19 mouse cellular contexts compared by ENCODE assay signal in genomic region chr7:102205646-102206045, GRCm38 (mm10). TPM values are rescaled to one million over a fixed set of nuclear protein-coding genes. Genes with fewer than 3 reads are reported as not detected.
DNase-seq lines count a peak whose midpoint lies in the region; ATAC-seq and TF ChIP-seq lines count a peak whose summit lies in the region.
"Had no signal": no experiment of that assay in that cellular context is flagged by ENCODE, and none has a peak within 500 bp of the region (broad histone marks: within the 10 kb centered on the region; RNA-seq: fewer than 3 reads in every experiment).

No protein-coding gene starts in this region.

- H3K36me3 ChIP-seq in lung, embryonic 14.5 days (ENCODE audit: insufficient read depth), result no peaks in the 10 kb centered on the region
- no peaks in the 10 kb centered on the region for H3K36me3 ChIP-seq in liver, adult 2 months (ENCODE audit: control insufficient read depth, insufficient read depth, low read length)
- H3K36me3 ChIP-seq in hindbrain, embryonic 14.5 days (replicated peaks; ENCODE audit: control insufficient read depth, insufficient read depth), result no peaks in the 10 kb centered on the region
- no peaks in the 10 kb centered on the region for H3K36me3 ChIP-seq in midbrain, postnatal 0 days (ENCODE audit: insufficient read depth, low read length)
- H3K36me3 ChIP-seq: neural tube, embryonic 15.5 days had no signal

- 66% methylated on average over 1 of the region's 1 CpGs for WGBS in lung, embryonic 14.5 days
- WGBS in liver, adult 2 months, result 6% methylated on average over 1 of the region's 1 CpGs
- WGBS in hindbrain, embryonic 14.5 days, result 97% methylated on average over 1 of the region's 1 CpGs
- WGBS in midbrain, postnatal 0 days, result 86% methylated on average over 1 of the region's 1 CpGs

- H3K9me3 ChIP-seq in lung, embryonic 14.5 days (ENCODE audit: low read depth, low read length), result no peaks in the 10 kb centered on the region
- no peaks in the 10 kb centered on the region for H3K9me3 ChIP-seq in hindbrain, embryonic 14.5 days (ENCODE audit: control insufficient read depth, low read length)
- H3K9me3 ChIP-seq in midbrain, postnatal 0 days (ENCODE audit: low read length), result no peaks in the 10 kb centered on the region
- H3K9me3 ChIP-seq: embryonic facial prominence, embryonic 13.5 days; forebrain, embryonic 10.5 days; heart, embryonic 12.5 days; limb, embryonic 13.5 days; neural tube, embryonic 15.5 days had no signal

- 0 out of 2 replicates have a peak, but pooled peaks have one; percentile 4 for TF ChIP-seq CTCF in lung, embryonic 14.5 days (IDR thresholded peaks at IDR 0.05; ENCODE audit: low read depth)
- TF ChIP-seq CTCF in liver, adult 2 months (IDR thresholded peaks at IDR 0.05; ENCODE audit: low read depth, low read length), result no peak
- TF ChIP-seq CTCF in midbrain, postnatal 0 days (IDR thresholded peaks at IDR 0.05), result no peak

- no peaks in the 10 kb centered on the region for H3K27me3 ChIP-seq in lung, embryonic 14.5 days (ENCODE audit: insufficient read depth, low read length)
- no peaks in the 10 kb centered on the region for H3K27me3 ChIP-seq in liver, adult 2 months (ENCODE audit: control insufficient read depth, insufficient read depth, low read length)
- H3K27me3 ChIP-seq in hindbrain, embryonic 14.5 days (ENCODE audit: control insufficient read depth, insufficient read depth, low read length), result no peaks in the 10 kb centered on the region
- H3K27me3 ChIP-seq in midbrain, postnatal 0 days (ENCODE audit: insufficient read depth, low read length), result no peaks in the 10 kb centered on the region
- H3K27me3 ChIP-seq: embryonic facial prominence, embryonic 13.5 days; heart, embryonic 12.5 days; limb, embryonic 13.5 days; neural tube, embryonic 15.5 days had no signal

- no peak overlapping the region for H3K27ac ChIP-seq in lung, embryonic 14.5 days (ENCODE audit: low read depth)
- H3K27ac ChIP-seq in liver, adult 2 months (replicated peaks; ENCODE audit: insufficient read depth, low read depth, low read length), result peak overlapping the region; percentile 65
- no peak overlapping the region for H3K27ac ChIP-seq in hindbrain, embryonic 14.5 days
- H3K27ac ChIP-seq in midbrain, postnatal 0 days (ENCODE audit: low read depth, low read length), result no peak overlapping the region
- H3K27ac ChIP-seq: embryonic facial prominence, embryonic 13.5 days; forebrain, embryonic 10.5 days; limb, embryonic 13.5 days; macrophage; neural tube, embryonic 15.5 days had no signal

- no peak overlapping the region for H3K4me2 ChIP-seq in lung, embryonic 14.5 days
- H3K4me2 ChIP-seq in hindbrain, embryonic 14.5 days (replicated peaks), result no peak overlapping the region
- no peak overlapping the region for H3K4me2 ChIP-seq in midbrain, postnatal 0 days (ENCODE audit: low read depth, low read length, poor library complexity, severe bottlenecking)
- H3K4me2 ChIP-seq: embryonic facial prominence, embryonic 13.5 days; heart, embryonic 12.5 days; limb, embryonic 13.5 days; neural tube, embryonic 15.5 days had no signal

- H3K4me3 ChIP-seq in lung, embryonic 14.5 days (ENCODE audit: low read depth, low read length), result no peak overlapping the region
- H3K4me3 ChIP-seq in liver, adult 2 months (ENCODE audit: insufficient read depth, low read depth, low read length), result no peak overlapping the region
- no peak overlapping the region for H3K4me3 ChIP-seq in hindbrain, embryonic 14.5 days (replicated peaks; ENCODE audit: low read length)
- no peak overlapping the region for H3K4me3 ChIP-seq in midbrain, postnatal 0 days (ENCODE audit: low read depth, low read length)
- H3K4me3 ChIP-seq: embryonic facial prominence, embryonic 13.5 days; forebrain, embryonic 10.5 days; heart, embryonic 12.5 days; limb, embryonic 13.5 days; neural tube, embryonic 15.5 days had no signal

- no peak for TF ChIP-seq POLR2A in liver, adult 2 months (IDR thresholded peaks at IDR 0.05; ENCODE audit: extremely low read depth, insufficient read depth, low read length)

- H3K9ac ChIP-seq in lung, embryonic 14.5 days, result no peak overlapping the region
- no peak overlapping the region for H3K9ac ChIP-seq in liver, adult 2 months (ENCODE audit: low read depth, low read length)
- no peak overlapping the region for H3K9ac ChIP-seq in hindbrain, embryonic 14.5 days
- no peak overlapping the region for H3K9ac ChIP-seq in midbrain, postnatal 0 days (replicated peaks; ENCODE audit: low read length, poor library complexity, severe bottlenecking)
- H3K9ac ChIP-seq: embryonic facial prominence, embryonic 13.5 days; heart, embryonic 12.5 days; limb, embryonic 13.5 days; neural tube, embryonic 15.5 days had no signal

- no peak for ATAC-seq in lung, embryonic 14.5 days (ENCODE audit: insufficient read depth)
- no peak for ATAC-seq in hindbrain, embryonic 14.5 days (ENCODE audit: low FRiP score)
- no peak for ATAC-seq in midbrain, postnatal 0 days (ENCODE audit: low FRiP score)

- no peak for DNase-seq in lung, embryonic 14.5 days
- no peak for DNase-seq in lung, postnatal 36 days
- DNase-seq in NIH3T3 (ENCODE audit: low read depth), result peak; percentile 9
- no peak for DNase-seq in liver, adult 2 months (ENCODE audit: extremely low read depth, low read depth, low spot score)
- peak; percentile 32 for DNase-seq in naive thymus-derived CD4-positive, alpha-beta T cell, adult 2 months (ENCODE audit: low read depth)
- DNase-seq in hindbrain, embryonic 14.5 days (ENCODE audit: low spot score), result no peak
- no peak for DNase-seq in cerebellum, postnatal 25 days
- no peak for DNase-seq in midbrain, postnatal 0 days (ENCODE audit: low spot score)
- DNase-seq: adrenal gland, postnatal 25 days; gastrocnemius, postnatal 14 days; kidney, adult 18-20 months; kidney, postnatal 36 days; layer of hippocampus, postnatal 36 days had no signal

- H3K79me2 ChIP-seq in liver, adult 2 months (ENCODE audit: control insufficient read depth, insufficient read depth, low read length), result peaks cover 42% of the 10 kb centered on the region

- H3K4me1 ChIP-seq in lung, embryonic 14.5 days (ENCODE audit: insufficient read depth), result 0 out of 2 replicates have a peak, but pooled peaks cover 3% of the 10 kb centered on the region
- H3K4me1 ChIP-seq in liver, adult 2 months (ENCODE audit: control insufficient read depth, insufficient read depth, low read length), result peaks cover 25% of the 10 kb centered on the region
- H3K4me1 ChIP-seq in hindbrain, embryonic 14.5 days (replicated peaks; ENCODE audit: control insufficient read depth, insufficient read depth, low read length), result peaks cover 9% of the 10 kb centered on the region
- peaks cover 10% of the 10 kb centered on the region for H3K4me1 ChIP-seq in midbrain, postnatal 0 days (ENCODE audit: insufficient read depth, low read length)

RNA-seq across cellular contexts. Expression of gene Nup98, which starts 4.3 kb away (rescaled TPM):
- 50.2 and 50.7 TPM in 2 replicates for polyA plus RNA-seq in lung, embryonic 14.5 days (2014; fragmentation: Nextera tagmentation; extraction: Ambion mirVana)
- 14.0 and 16.1 TPM in 2 replicates for total RNA-seq in liver, adult 2 months (2014; rRNA removed)
- polyA plus RNA-seq in liver, adult 2 months (2012; rRNA removed), result 5.2 and 6.7 TPM in 2 replicates
- polyA plus RNA-seq in hindbrain, embryonic 14.5 days (2014; fragmentation: Nextera tagmentation; extraction: Ambion mirVana), result 24.4 and 25.8 TPM in 2 replicates
- total RNA-seq in midbrain, postnatal 0 days (2014; rRNA removed), result 36.3 and 39.5 TPM in 2 replicates
- polyA plus RNA-seq in midbrain, postnatal 0 days (2015; fragmentation: Nextera tagmentation; extraction: Ambion mirVana), result 10.0 and 10.2 TPM in 2 replicates

RNA-seq across cellular contexts. Expression of gene Pgap2, which starts 4.4 kb away (rescaled TPM):
- polyA plus RNA-seq in lung, embryonic 14.5 days (2014; fragmentation: Nextera tagmentation; extraction: Ambion mirVana), result 77.9 and 80.4 TPM in 2 replicates
- 27.8 and 29.4 TPM in 2 replicates for total RNA-seq in liver, adult 2 months (2014; rRNA removed)
- 77.9 and 89.6 TPM in 2 replicates for polyA plus RNA-seq in liver, adult 2 months (2012; rRNA removed)
- polyA plus RNA-seq in hindbrain, embryonic 14.5 days (2014; fragmentation: Nextera tagmentation; extraction: Ambion mirVana), result 63.9 and 65.0 TPM in 2 replicates
- total RNA-seq in midbrain, postnatal 0 days (2014; rRNA removed), result 56.6 TPM in 2 replicates
- polyA plus RNA-seq in midbrain, postnatal 0 days (2015; fragmentation: Nextera tagmentation; extraction: Ambion mirVana), result 51.7 and 54.9 TPM in 2 replicates

RNA-seq across cellular contexts. Expression of gene Rhog, which starts 50.2 kb away (rescaled TPM):
- 68.4 and 71.9 TPM in 2 replicates for polyA plus RNA-seq in lung, embryonic 14.5 days (2014; fragmentation: Nextera tagmentation; extraction: Ambion mirVana)
- total RNA-seq in liver, adult 2 months (2014; rRNA removed), result 3.9 and 6.6 TPM in 2 replicates
- 22.4 and 26.3 TPM in 2 replicates for polyA plus RNA-seq in liver, adult 2 months (2012; rRNA removed)
- 20.3 and 20.5 TPM in 2 replicates for polyA plus RNA-seq in hindbrain, embryonic 14.5 days (2014; fragmentation: Nextera tagmentation; extraction: Ambion mirVana)
- 11.0 and 11.3 TPM in 2 replicates for total RNA-seq in midbrain, postnatal 0 days (2014; rRNA removed)
- 15.8 and 17.2 TPM in 2 replicates for polyA plus RNA-seq in midbrain, postnatal 0 days (2015; fragmentation: Nextera tagmentation; extraction: Ambion mirVana)

Comparison
In these comparisons a context has a peak if more than half of its experiments do, and no peak if none do; other contexts are left out.
1. DNase-seq: peak in NIH3T3 (single experiment) and naive thymus-derived CD4-positive, alpha-beta T cell, adult 2 months (single experiment); none in lung, embryonic 14.5 days (single experiment), lung, postnatal 36 days (single experiment), liver, adult 2 months (single experiment), hindbrain, embryonic 14.5 days (single experiment), cerebellum, postnatal 25 days (0 of 2) and midbrain, postnatal 0 days (single experiment).